Mouse (Mus musculus) forebrain, postnatal 0 days (tissue): ENCODE data around the gene Tnfsf12. TPM values are rescaled to one million over a fixed set of nuclear protein-coding genes. Genes with fewer than 3 reads are reported as not detected.

Experiments used
- ATAC-seq: fragments of 200-750 bp; cut with Nextera tagmentation; 2 replicates; pipeline ENCODE4 v1.8.0; 2017; ENCODE audit warnings: mild to moderate bottlenecking, moderate library complexity
- DNase-seq: peaks from one replicate; pipeline ENCODE4 v3.0.0-alpha.2; 2015
- H3K27ac ChIP-seq: fragments of 300-500 bp; sonication (generic); 2 replicates; pipeline ENCODE4 v1.5.1; 2014; ENCODE audit warnings: low read depth, mild to moderate bottlenecking, antibody characterized with exemption, low read length, moderate library complexity, mixed read lengths
- H3K27me3 ChIP-seq: fragments of 300-500 bp; sonication (generic); 2 replicates; pipeline ENCODE4 v1.6.1; 2014; ENCODE audit warnings: mild to moderate bottlenecking, low read length, mixed read lengths; ENCODE audit not compliant: insufficient read depth
- H3K36me3 ChIP-seq: fragments of 300-500 bp; sonication (generic); 2 replicates; pipeline ENCODE4 v1.6.1; 2014; ENCODE audit warnings: mild to moderate bottlenecking, moderate library complexity; ENCODE audit not compliant: insufficient read depth
- H3K4me1 ChIP-seq: fragments of 300-500 bp; sonication (generic); 2 replicates; pipeline ENCODE4 v1.6.1; 2014; ENCODE audit warnings: antibody characterized with exemption; ENCODE audit not compliant: insufficient read depth
- H3K4me2 ChIP-seq: fragments of 300-500 bp; sonication (generic); 2 replicates; pipeline ENCODE4 v1.6.1; 2014; ENCODE audit warnings: low read depth, mild to moderate bottlenecking, moderate library complexity
- H3K4me3 ChIP-seq: fragments of 300-500 bp; sonication (generic); 2 replicates; pipeline ENCODE4 v1.5.1; 2014; ENCODE audit warnings: low read depth, low read length, mixed read lengths
- H3K9ac ChIP-seq: fragments of 300-500 bp; sonication (generic); 2 replicates; pipeline ENCODE4 v1.6.1; 2014; ENCODE audit warnings: mild to moderate bottlenecking
- H3K9me3 ChIP-seq: fragments of 300-500 bp; sonication (generic); 2 replicates; pipeline ENCODE4 v1.6.1; 2016; ENCODE audit warnings: low read length
- CTCF ChIP-seq: sonication (generic); IDR thresholded peaks from 2 replicates; pipeline ENCODE4 v1.5.1; 2016; ENCODE audit warnings: antibody characterized with exemption, control low read depth, low read depth
- WGBS: fragments of 180-500 bp; shearing (Covaris S2); extraction: QIAGEN DNeasy Blood & Tissue Kit; methylation state at CpG from one replicate; pipeline ENCODE4 v1.1.7; 2014; 5-methylcytosine and 5-hydroxymethylcytosine counted together
- polyA plus RNA-seq: library from polyadenylated mRNA; unstranded; fragments of >200 nt; fragmentation: Nextera tagmentation; extraction: Ambion mirVana; gene quantifications from 2 replicates; pipeline ENCODE4 v1.2.1, GENCODE M21; 2015
- total RNA-seq: library from RNA; depleted of rRNA; stranded (reverse); fragments of >200 nt; gene quantifications from 2 replicates; pipeline ENCODE4 v1.2.3, GENCODE M21; 2014

The Tnfsf12 gene
- total and polyA plus RNA-seq, 2 experiments from 2014 or later = 3.3 to 4.3 TPM

DNA sequence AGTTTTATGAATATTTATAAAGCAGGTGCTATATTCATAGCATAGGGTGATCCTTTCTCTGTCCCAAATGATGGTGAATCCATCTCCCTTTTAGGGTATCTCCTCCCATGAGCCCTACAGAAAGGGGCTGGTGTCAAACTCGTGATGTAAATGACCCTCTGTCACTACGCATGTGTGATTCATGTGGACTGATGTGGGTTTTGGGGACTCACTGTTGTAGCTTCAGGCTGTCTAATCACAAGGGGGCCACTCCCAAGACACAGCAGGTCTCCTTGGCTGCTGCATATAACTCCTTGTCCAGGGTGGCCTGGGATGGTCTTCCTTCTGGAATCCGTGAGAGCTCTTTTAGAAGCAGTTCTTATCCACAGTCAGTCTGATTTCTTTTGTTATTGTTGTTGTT, 14.8 kb upstream of the Tnfsf12 start:
- Histone ChIP-seq H3K9me3 (no peaks in the 10 kb centered on the region), H3K4me1 (0 out of 2 replicates have a peak, but pooled peaks cover 2% of the 10 kb centered on the region), H3K9ac (no peak overlapping the region), H3K27ac (no peak overlapping the region), H3K4me2 (no peak overlapping the region), H3K27me3 (no peaks in the 10 kb centered on the region), H3K4me3 (no peak overlapping the region), H3K36me3 (no peaks in the 10 kb centered on the region)
- TF ChIP-seq CTCF = no peak
- DNase-seq (no peak), ATAC-seq (no peak)
- 68% methylated on average over 3 of the region's 3 CpGs for WGBS

DNA sequence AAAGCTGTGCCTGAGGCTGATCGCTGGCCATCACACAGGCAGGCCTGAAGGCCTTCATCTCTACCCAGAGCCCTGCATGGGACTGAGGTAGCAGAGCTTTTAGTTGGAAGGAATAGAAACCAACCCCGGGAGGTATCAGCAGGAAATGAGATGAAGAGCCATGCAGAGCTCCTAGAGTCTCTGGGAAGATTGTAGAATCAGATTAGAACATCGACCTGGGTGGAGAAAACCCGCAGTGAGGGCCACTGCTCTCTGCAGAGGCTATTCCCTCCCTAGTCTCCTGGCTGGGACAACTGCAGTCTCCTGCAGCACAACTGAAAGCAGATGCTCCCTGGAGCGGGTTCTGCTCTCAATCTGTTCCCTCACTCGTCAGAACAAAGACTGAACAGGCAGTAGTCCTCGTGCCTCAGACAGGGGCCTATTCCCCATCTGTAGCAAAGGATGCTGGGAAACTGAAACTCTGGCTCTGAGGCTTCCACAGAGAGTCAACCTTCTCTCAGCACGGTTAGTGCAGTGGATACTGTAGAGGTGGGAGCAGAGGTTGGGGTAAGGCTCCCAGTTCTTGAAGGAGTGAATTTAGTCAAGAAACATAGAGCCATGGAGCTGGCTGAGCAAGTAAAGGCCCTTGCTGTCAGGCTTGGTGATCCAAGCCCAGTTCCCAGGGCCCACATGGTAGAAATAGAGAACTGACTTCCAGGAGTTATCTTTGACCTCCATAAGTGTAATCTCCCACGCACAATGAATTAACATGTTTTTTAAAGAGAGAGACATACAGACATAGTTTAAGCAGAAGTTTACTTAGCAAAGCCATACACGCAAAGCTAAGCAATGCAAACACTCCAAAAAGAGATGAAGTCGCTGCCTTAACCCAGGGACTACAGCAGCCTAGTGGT, 14.2 kb upstream of the Tnfsf12 start:
- Histone ChIP-seq H3K27me3 (no peaks in the 10 kb centered on the region), H3K4me2 (no peak overlapping the region), H3K9ac (no peak overlapping the region), H3K36me3 (no peaks in the 10 kb centered on the region), H3K27ac (no peak overlapping the region), H3K4me3 (no peak overlapping the region), H3K9me3 (no peaks in the 10 kb centered on the region), H3K4me1 (0 out of 2 replicates have a peak, but pooled peaks cover 2% of the 10 kb centered on the region)
- ATAC-seq (no peak), DNase-seq (no peak)
- no peak for TF ChIP-seq CTCF
- WGBS = 53% methylated on average over 11 of the region's 11 CpGs

DNA sequence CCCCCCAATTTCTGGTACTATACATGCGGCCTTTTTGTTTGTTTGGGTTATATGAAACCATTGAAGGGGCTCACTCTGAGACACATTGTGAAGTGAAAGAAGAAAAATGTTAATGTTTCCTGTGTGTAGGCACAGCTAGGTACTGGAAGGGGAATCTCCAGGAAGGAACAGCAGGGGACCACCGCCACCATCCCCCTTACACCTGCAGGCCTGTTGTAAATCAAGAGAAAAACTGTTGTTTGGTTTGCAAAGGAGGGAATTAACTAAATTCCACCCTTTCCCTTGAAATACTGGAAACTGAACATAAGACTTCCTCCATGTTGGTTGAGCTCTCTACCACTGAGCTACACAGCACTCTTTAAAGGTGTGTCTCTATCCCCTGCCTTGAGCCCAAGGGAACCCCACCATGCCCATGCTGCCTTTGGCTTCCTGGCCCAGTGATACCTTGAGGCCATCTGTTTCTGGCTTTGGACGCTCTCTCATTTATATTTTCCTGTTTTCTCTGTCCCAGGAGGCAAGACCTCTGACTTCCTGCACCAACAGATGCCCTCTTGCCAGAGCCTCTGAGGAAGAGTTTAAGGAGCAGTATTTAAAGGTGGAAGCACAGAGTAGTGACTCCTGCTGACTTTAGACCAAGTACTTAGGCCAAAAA, 13.1 kb upstream of the Tnfsf12 start:
- TF ChIP-seq CTCF = no peak
- no peaks in the 10 kb centered on the region for H3K36me3 ChIP-seq
- WGBS = 92% methylated on average over 3 of the region's 3 CpGs
- no peak overlapping the region for H3K4me2 ChIP-seq
- no peak overlapping the region for H3K9ac ChIP-seq
- no peaks in the 10 kb centered on the region for H3K27me3 ChIP-seq
- H3K4me1 ChIP-seq = 0 out of 2 replicates have a peak, but pooled peaks cover 2% of the 10 kb centered on the region
- H3K27ac ChIP-seq = no peak overlapping the region
- H3K4me3 ChIP-seq = no peak overlapping the region
- no peaks in the 10 kb centered on the region for H3K9me3 ChIP-seq
- no peak for ATAC-seq
- no peak for DNase-seq

DNA sequence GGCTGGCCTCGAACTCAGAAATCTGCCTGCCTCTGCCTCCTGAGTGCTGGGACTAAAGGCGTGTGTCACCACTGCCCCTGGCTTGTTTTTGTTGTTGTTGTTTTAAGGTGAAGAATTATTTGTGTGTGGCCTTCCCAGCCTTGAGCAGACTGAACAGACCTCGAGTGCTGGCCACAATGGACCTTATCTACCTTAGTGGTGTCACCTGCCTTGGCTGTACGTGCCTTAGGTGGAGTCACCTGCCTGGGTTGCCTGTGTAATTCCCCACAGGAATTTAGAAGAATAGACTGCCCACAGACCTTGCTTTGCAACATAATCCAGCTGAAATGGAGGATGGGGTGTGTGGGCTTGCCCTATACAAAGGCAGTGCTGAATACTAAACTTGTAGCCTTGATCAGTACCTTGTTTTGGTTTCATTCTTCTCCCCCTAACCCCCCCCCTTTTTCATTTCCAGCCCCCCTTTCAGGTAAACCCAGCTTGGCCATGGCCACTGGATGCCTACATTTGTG, 12.3 kb upstream of the Tnfsf12 start:
- TF ChIP-seq CTCF = no peak
- WGBS = 88% methylated on average over 4 of the region's 4 CpGs
- no peak for DNase-seq

DNA sequence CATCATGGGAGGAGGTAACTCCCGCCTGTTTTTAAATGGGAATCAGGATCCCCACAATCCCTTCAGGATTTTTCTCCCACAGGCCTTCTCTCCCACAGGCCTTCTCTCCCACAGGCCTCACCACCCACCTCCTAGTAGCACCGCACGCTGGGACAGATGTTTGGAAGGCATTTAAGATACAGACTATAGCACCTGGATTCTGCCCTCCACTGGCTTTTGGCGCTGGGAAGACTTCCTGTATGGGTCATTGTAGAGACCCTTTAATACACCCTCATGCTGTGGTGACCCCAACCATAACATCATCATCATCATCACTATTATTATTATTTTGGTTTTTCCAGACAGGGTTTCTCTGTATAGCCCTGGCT, 11.8 kb upstream of the Tnfsf12 start:
- Histone ChIP-seq H3K4me2 (no peak overlapping the region), H3K27me3 (no peaks in the 10 kb centered on the region), H3K4me3 (no peak overlapping the region), H3K27ac (no peak overlapping the region), H3K4me1 (0 out of 2 replicates have a peak, but pooled peaks cover 2% of the 10 kb centered on the region), H3K9ac (no peak overlapping the region), H3K9me3 (no peaks in the 10 kb centered on the region), H3K36me3 (no peaks in the 10 kb centered on the region)
- WGBS = 93% methylated on average over 4 of the region's 4 CpGs
- no peak for DNase-seq
- ATAC-seq = no peak
- TF ChIP-seq CTCF = no peak

More for the DNA sequence above, 12.3 kb upstream of the Tnfsf12 start:
- Histone ChIP-seq H3K36me3 (no peaks in the 10 kb centered on the region), H3K27me3 (no peaks in the 10 kb centered on the region), H3K4me1 (0 out of 2 replicates have a peak, but pooled peaks cover 2% of the 10 kb centered on the region), H3K9me3 (no peaks in the 10 kb centered on the region), H3K9ac (no peak overlapping the region), H3K4me2 (no peak overlapping the region), H3K27ac (no peak overlapping the region), H3K4me3 (no peak overlapping the region)
- ATAC-seq = no peak

DNA sequence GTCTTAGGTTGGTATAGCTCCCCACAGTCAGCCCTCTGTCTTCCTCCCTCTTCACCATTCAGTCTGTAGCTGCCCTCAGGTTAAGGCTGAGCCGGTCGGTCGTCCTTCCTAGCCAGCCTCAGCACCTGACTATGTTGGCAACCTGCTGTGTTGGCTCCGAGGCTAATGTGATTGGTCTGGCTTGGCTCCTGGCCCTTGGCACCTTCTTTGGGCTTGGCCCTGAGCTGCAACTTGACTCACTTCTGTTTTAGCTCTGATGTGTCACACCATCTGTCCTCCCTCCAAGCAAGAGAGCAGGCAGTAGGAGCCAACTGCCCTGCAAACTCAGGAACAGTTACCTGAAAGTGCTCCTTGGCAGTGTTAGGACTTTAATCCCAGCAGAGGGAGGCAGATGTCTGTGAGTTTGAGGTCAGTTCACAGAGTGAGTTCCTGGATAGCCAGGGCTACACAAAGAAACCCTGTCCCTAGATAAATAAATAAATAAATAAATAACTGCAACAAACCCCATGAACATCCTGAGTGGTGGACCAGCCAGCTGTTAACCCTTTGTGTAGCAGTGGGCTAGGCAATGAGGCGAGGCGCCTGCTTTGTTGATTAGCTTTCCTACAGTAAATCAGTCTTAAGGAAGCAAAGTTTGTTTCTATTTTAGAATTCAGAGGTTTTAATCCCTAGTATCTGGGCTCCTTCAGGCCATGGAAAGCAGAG, 11.3 kb upstream of the Tnfsf12 start:
- no peak for TF ChIP-seq CTCF
- no peaks in the 10 kb centered on the region for H3K36me3 ChIP-seq
- no peak for DNase-seq

More for the DNA sequence above, 11.3 kb upstream of the Tnfsf12 start:
- Histone ChIP-seq H3K9ac (no peak overlapping the region), H3K4me1 (0 out of 2 replicates have a peak, but pooled peaks cover 2% of the 10 kb centered on the region), H3K27ac (no peak overlapping the region), H3K27me3 (no peaks in the 10 kb centered on the region), H3K9me3 (no peaks in the 10 kb centered on the region), H3K4me3 (no peak overlapping the region), H3K4me2 (no peak overlapping the region)
- no peak for ATAC-seq
- WGBS = 44% methylated on average over 6 of the region's 6 CpGs
